9 mouse cellular contexts compared by ENCODE assay signal in genomic region chr14:51886051-51886450, GRCm38 (mm10). TPM values are rescaled to one million over a fixed set of nuclear protein-coding genes. Genes with fewer than 3 reads are reported as not detected.
DNase-seq lines count a peak whose midpoint lies in the region; ATAC-seq and TF ChIP-seq lines count a peak whose summit lies in the region.
"Had no signal": no experiment of that assay in that cellular context is flagged by ENCODE, and none has a peak within 500 bp of the region (broad histone marks: within the 10 kb centered on the region; RNA-seq: fewer than 3 reads in every experiment).

No protein-coding gene starts in this region.

- no peaks in the 10 kb centered on the region for H3K27me3 ChIP-seq in heart, embryonic 12.5 days (replicated peaks)
- no peaks in the 10 kb centered on the region for H3K27me3 ChIP-seq in heart, adult 2 months (ENCODE audit: control insufficient read depth, insufficient read depth, low read length)
- no peaks in the 10 kb centered on the region for H3K27me3 ChIP-seq in hindbrain, embryonic 12.5 days
- H3K27me3 ChIP-seq in liver, postnatal 0 days (ENCODE audit: insufficient read depth, low read length) = no peaks in the 10 kb centered on the region

- DNase-seq in heart, adult 2 months = no peak
- DNase-seq in ES-CJ7 (ENCODE audit: low read depth, low spot score) = peak; percentile 48
- DNase-seq in liver, postnatal 0 days = no peak
- no peak for DNase-seq in cerebellum, postnatal 36 days
- no peak for DNase-seq in layer of hippocampus, postnatal 10 days (ENCODE audit: low spot score in 2 of 2)
- no peak for DNase-seq in cerebellum, adult 9-10 months

- no peaks in the 10 kb centered on the region for H3K79me2 ChIP-seq in heart, adult 2 months (replicated peaks; ENCODE audit: control insufficient read depth, insufficient read depth, low read length)

- peaks cover 47% of the 10 kb centered on the region for H3K36me3 ChIP-seq in heart, embryonic 12.5 days
- H3K36me3 ChIP-seq in heart, adult 2 months (ENCODE audit: control insufficient read depth, insufficient read depth, low read length) = no peaks in the 10 kb centered on the region; the same call in 1 of the 2 replicates
- peaks cover 46% of the 10 kb centered on the region for H3K36me3 ChIP-seq in hindbrain, embryonic 12.5 days
- H3K36me3 ChIP-seq in liver, postnatal 0 days (replicated peaks; ENCODE audit: insufficient read depth, low read length) = peaks cover 21% of the 10 kb centered on the region

- no peaks in the 10 kb centered on the region for H3K9me3 ChIP-seq in heart, embryonic 12.5 days (replicated peaks)
- H3K9me3 ChIP-seq in hindbrain, embryonic 12.5 days (replicated peaks) = no peaks in the 10 kb centered on the region
- no peaks in the 10 kb centered on the region for H3K9me3 ChIP-seq in liver, postnatal 0 days (ENCODE audit: low read length)

- no peak overlapping the region; the same call in 1 of the 2 replicates for H3K9ac ChIP-seq in heart, embryonic 12.5 days
- no peak overlapping the region for H3K9ac ChIP-seq in heart, adult 2 months (ENCODE audit: low read depth, low read length)
- H3K9ac ChIP-seq in hindbrain, embryonic 12.5 days = no peak overlapping the region
- no peak overlapping the region for H3K9ac ChIP-seq in liver, postnatal 0 days (replicated peaks)

- WGBS in heart, embryonic 12.5 days = 66% methylated on average over 6 of the region's 6 CpGs
- WGBS in heart, adult 2 months = 67% methylated on average over 6 of the region's 6 CpGs
- 60% methylated on average over 6 of the region's 6 CpGs for WGBS in hindbrain, embryonic 12.5 days
- WGBS in liver, postnatal 0 days (ENCODE audit: insufficient replicate concordance) = 73% methylated on average over 6 of the region's 6 CpGs

- TF ChIP-seq EP300 in heart, adult 2 months (IDR thresholded peaks at IDR 0.05; ENCODE audit: insufficient read depth, low read depth, low read length) = no peak
- no peak for TF ChIP-seq EP300 in liver, postnatal 0 days (IDR thresholded peaks at IDR 0.05; ENCODE audit: low read depth)

- H3K4me2 ChIP-seq in heart, embryonic 12.5 days = peak overlapping the region; percentile 98
- H3K4me2 ChIP-seq in hindbrain, embryonic 12.5 days (replicated peaks) = peak overlapping the region; percentile 82
- H3K4me2 ChIP-seq in liver, postnatal 0 days (ENCODE audit: low read depth, low read length) = no peak overlapping the region

- H3K27ac ChIP-seq in heart, embryonic 12.5 days (ENCODE audit: poor library complexity, severe bottlenecking) = no peak overlapping the region
- no peak overlapping the region for H3K27ac ChIP-seq in heart, adult 2 months
- no peak overlapping the region for H3K27ac ChIP-seq in hindbrain, embryonic 12.5 days
- H3K27ac ChIP-seq in liver, postnatal 0 days (ENCODE audit: low read depth) = no peak overlapping the region

- no peak for ATAC-seq in heart, embryonic 12.5 days (ENCODE audit: insufficient number of reproducible peaks, low FRiP score)
- no peak for ATAC-seq in hindbrain, embryonic 12.5 days (ENCODE audit: low FRiP score)
- ATAC-seq in liver, postnatal 0 days = no peak
- ATAC-seq: lung, postnatal 0 days had no signal

- no peak for TF ChIP-seq CTCF in heart, adult 2 months (IDR thresholded peaks at IDR 0.05)
- no peak for TF ChIP-seq CTCF in liver, postnatal 0 days (IDR thresholded peaks at IDR 0.05; ENCODE audit: low read depth)

- TF ChIP-seq POLR2A in heart, adult 2 months (IDR thresholded peaks at IDR 0.05; ENCODE audit: insufficient read depth, low read depth, low read length) = no peak

- peaks cover 11% of the 10 kb centered on the region for H3K4me1 ChIP-seq in heart, embryonic 12.5 days (replicated peaks)
- no peaks in the 10 kb centered on the region for H3K4me1 ChIP-seq in heart, adult 2 months (ENCODE audit: control insufficient read depth, insufficient read depth, low read length)
- peaks cover 15% of the 10 kb centered on the region for H3K4me1 ChIP-seq in hindbrain, embryonic 12.5 days
- H3K4me1 ChIP-seq in liver, postnatal 0 days (ENCODE audit: insufficient read depth) = peaks cover 8% of the 10 kb centered on the region

- intact Hi-C loops in heart, adult 2 months (cut with DNase I) = no loop called here

- H3K4me3 ChIP-seq in heart, embryonic 12.5 days = peak overlapping the region; percentile 80; the same call in 1 of the 2 replicates
- no peak overlapping the region for H3K4me3 ChIP-seq in heart, adult 2 months
- peak overlapping the region; percentile 61 for H3K4me3 ChIP-seq in hindbrain, embryonic 12.5 days
- H3K4me3 ChIP-seq in liver, postnatal 0 days (ENCODE audit: low read depth, low read length) = 0 out of 2 replicates have a peak overlapping the region, but pooled peaks have one; percentile 2

RNA-seq across cellular contexts. Expression of gene Mettl17, which starts 1.4 kb away (rescaled TPM):
- polyA plus RNA-seq in heart, embryonic 12.5 days (2016; fragmentation: Nextera tagmentation; extraction: Ambion mirVana) = 39.7 and 40.4 TPM in 2 replicates
- total RNA-seq in heart, adult 2 months (2021) = 10 to 100 TPM; 20.1 to 20.7 TPM
- 21.1 and 24.8 TPM in 2 replicates for polyA plus RNA-seq in heart, adult 2 months (2012; rRNA removed)
- polyA plus RNA-seq in hindbrain, embryonic 12.5 days (2016; fragmentation: Nextera tagmentation; extraction: Ambion mirVana) = 61.8 and 62.9 TPM in 2 replicates
- 9.4 and 10.8 TPM in 2 replicates for polyA plus RNA-seq in liver, postnatal 0 days (2015; fragmentation: Nextera tagmentation; extraction: Ambion mirVana)
- total RNA-seq in layer of hippocampus, postnatal 10 days (2021) = 10 to 100 TPM; 29.8 to 44.0 TPM

RNA-seq across cellular contexts. Expression of gene Slc39a2, which starts 6.6 kb away (rescaled TPM):
- 0.20 and 0.44 TPM in 2 replicates for polyA plus RNA-seq in heart, embryonic 12.5 days (2016; fragmentation: Nextera tagmentation; extraction: Ambion mirVana)
- total RNA-seq in heart, adult 2 months (2021) = under 1 TPM; 0.16 to 0.25 TPM
- 0.53 and 1.7 TPM in 2 replicates for polyA plus RNA-seq in heart, adult 2 months (2012; rRNA removed)
- 0.89 and 1.4 TPM in 2 replicates for polyA plus RNA-seq in hindbrain, embryonic 12.5 days (2016; fragmentation: Nextera tagmentation; extraction: Ambion mirVana)
- 0.06 and 0.07 TPM in 2 replicates for polyA plus RNA-seq in liver, postnatal 0 days (2015; fragmentation: Nextera tagmentation; extraction: Ambion mirVana)
- 1 to 10 TPM; 4.9 to 5.1 TPM for total RNA-seq in layer of hippocampus, postnatal 10 days (2021)

RNA-seq across cellular contexts. Expression of gene Ndrg2, which starts 27.9 kb away (rescaled TPM):
- 224 and 228 TPM in 2 replicates for polyA plus RNA-seq in heart, embryonic 12.5 days (2016; fragmentation: Nextera tagmentation; extraction: Ambion mirVana)
- total RNA-seq in heart, adult 2 months (2021) = 1,000 to 10,000 TPM; 1,274 to 1,571 TPM
- polyA plus RNA-seq in heart, adult 2 months (2012; rRNA removed) = 2,120 and 2,574 TPM in 2 replicates
- 34.2 and 39.1 TPM in 2 replicates for polyA plus RNA-seq in hindbrain, embryonic 12.5 days (2016; fragmentation: Nextera tagmentation; extraction: Ambion mirVana)
- polyA plus RNA-seq in liver, postnatal 0 days (2015; fragmentation: Nextera tagmentation; extraction: Ambion mirVana) = 346 and 352 TPM in 2 replicates
- total RNA-seq in layer of hippocampus, postnatal 10 days (2021) = 100 to 1,000 TPM; 488 to 494 TPM

RNA-seq across cellular contexts. Expression of gene Tppp2, which starts 32.2 kb away (rescaled TPM):
- polyA plus RNA-seq in heart, embryonic 12.5 days (2016; fragmentation: Nextera tagmentation; extraction: Ambion mirVana) = not detected in 2 replicates
- total RNA-seq in heart, adult 2 months (2021) = not detected
- polyA plus RNA-seq in heart, adult 2 months (2012; rRNA removed) = 0.16 and 0.32 TPM in 2 replicates
- polyA plus RNA-seq in hindbrain, embryonic 12.5 days (2016; fragmentation: Nextera tagmentation; extraction: Ambion mirVana) = not detected in 2 replicates
- polyA plus RNA-seq in liver, postnatal 0 days (2015; fragmentation: Nextera tagmentation; extraction: Ambion mirVana) = not detected in 2 replicates
- not detected for total RNA-seq in layer of hippocampus, postnatal 10 days (2021)
- polyA plus RNA-seq: lung, postnatal 0 days had no signal

RNA-seq across cellular contexts. Expression of gene Ear6, which starts 32.6 kb away (rescaled TPM):
- not detected in 2 replicates for polyA plus RNA-seq in heart, embryonic 12.5 days (2016; fragmentation: Nextera tagmentation; extraction: Ambion mirVana)
- total RNA-seq in heart, adult 2 months (2021) = not detected
- not detected in 2 replicates for polyA plus RNA-seq in heart, adult 2 months (2012; rRNA removed)
- polyA plus RNA-seq in hindbrain, embryonic 12.5 days (2016; fragmentation: Nextera tagmentation; extraction: Ambion mirVana) = not detected in 2 replicates
- polyA plus RNA-seq in liver, postnatal 0 days (2015; fragmentation: Nextera tagmentation; extraction: Ambion mirVana) = 2.7 and 3.0 TPM in 2 replicates
- total RNA-seq in layer of hippocampus, postnatal 10 days (2021) = not detected
